Comparison of ENCODE assay signal across 7 mouse cellular contexts in genomic region chr6:31397775-31398430, GRCm38 (mm10). TPM values are rescaled to one million over a fixed set of nuclear protein-coding genes. Genes with fewer than 3 reads are reported as not detected.
DNase-seq lines count a peak whose midpoint lies in the region; ATAC-seq lines count a peak whose summit lies in the region.

No protein-coding gene starts in this region.

- ATAC-seq in limb, embryonic 15.5 days (ENCODE audit: insufficient number of reproducible peaks, low FRiP score, low TSS enrichment, low read depth) = no peak
- ATAC-seq in stomach, embryonic 15.5 days (ENCODE audit: insufficient read depth, low FRiP score, low read depth) = no peak

- no peaks in the 10 kb centered on the region for H3K27me3 ChIP-seq in forebrain, embryonic 10.5 days (ENCODE audit: poor library complexity, severe bottlenecking)
- H3K27me3 ChIP-seq in limb, embryonic 15.5 days = no peaks in the 10 kb centered on the region
- H3K27me3 ChIP-seq in stomach, embryonic 15.5 days (replicated peaks) = no peaks in the 10 kb centered on the region

- peak overlapping the region; percentile 97 for H3K27ac ChIP-seq in forebrain, embryonic 10.5 days
- no peak overlapping the region for H3K27ac ChIP-seq in limb, embryonic 15.5 days
- H3K27ac ChIP-seq in stomach, embryonic 15.5 days = no peak overlapping the region; the same call in 1 of the 2 replicates

- peaks cover 38% of the 10 kb centered on the region for H3K4me1 ChIP-seq in forebrain, embryonic 10.5 days
- H3K4me1 ChIP-seq in limb, embryonic 15.5 days = peaks cover 26% of the 10 kb centered on the region
- peaks cover 16% of the 10 kb centered on the region for H3K4me1 ChIP-seq in stomach, embryonic 15.5 days

- H3K36me3 ChIP-seq in forebrain, embryonic 10.5 days (replicated peaks) = no peaks in the 10 kb centered on the region
- no peaks in the 10 kb centered on the region for H3K36me3 ChIP-seq in limb, embryonic 15.5 days
- no peaks in the 10 kb centered on the region for H3K36me3 ChIP-seq in stomach, embryonic 15.5 days

- H3K9me3 ChIP-seq in forebrain, embryonic 10.5 days = no peaks in the 10 kb centered on the region
- no peaks in the 10 kb centered on the region for H3K9me3 ChIP-seq in limb, embryonic 15.5 days
- no peaks in the 10 kb centered on the region for H3K9me3 ChIP-seq in stomach, embryonic 15.5 days

- H3K4me3 ChIP-seq in forebrain, embryonic 10.5 days = peak overlapping the region; percentile 84
- H3K4me3 ChIP-seq in limb, embryonic 15.5 days = peak overlapping the region; percentile 92
- peak overlapping the region; percentile 95 for H3K4me3 ChIP-seq in stomach, embryonic 15.5 days (replicated peaks)

- WGBS in forebrain, embryonic 10.5 days = 67% methylated on average over 10 of the region's 10 CpGs
- 56% methylated on average over 10 of the region's 10 CpGs for WGBS in limb, embryonic 15.5 days
- WGBS in stomach, embryonic 15.5 days = 49% methylated on average over 10 of the region's 10 CpGs

- peak; percentile 19 for DNase-seq in spleen, adult 12 weeks (ENCODE audit: low spot score)
- no peak for DNase-seq in spleen, postnatal 14 days (ENCODE audit: low spot score in 2 of 2)
- DNase-seq in forebrain, embryonic 10.5 days (ENCODE audit: extremely low spot score, low spot score) = no peak
- no peak for DNase-seq in urinary bladder, postnatal 14 days (ENCODE audit: low spot score)
- DNase-seq in adrenal gland, postnatal 10 days = no peak

- peak overlapping the region; percentile 48 for H3K4me2 ChIP-seq in limb, embryonic 15.5 days
- peak overlapping the region; percentile 70 for H3K4me2 ChIP-seq in stomach, embryonic 15.5 days

- no peak overlapping the region for H3K9ac ChIP-seq in limb, embryonic 15.5 days
- no peak overlapping the region for H3K9ac ChIP-seq in stomach, embryonic 15.5 days

RNA-seq across cellular contexts. Expression of gene Mkln1, which starts 0.6 kb away (rescaled TPM):
- 207 TPM in 2 replicates for polyA plus RNA-seq in forebrain, embryonic 10.5 days (2016; fragmentation: Nextera tagmentation; extraction: Ambion mirVana)
- 160 and 167 TPM in 2 replicates for polyA plus RNA-seq in limb, embryonic 15.5 days (2015; fragmentation: Nextera tagmentation; extraction: Ambion mirVana)
- polyA plus RNA-seq in stomach, embryonic 15.5 days (2015; fragmentation: Nextera tagmentation; extraction: Ambion mirVana) = 165 and 178 TPM in 2 replicates
- 100 to 1,000 TPM; 168 to 186 TPM for total RNA-seq in adrenal gland, postnatal 10 days (2021)
